Mouse (Mus musculus) lung, postnatal 0 days (tissue): ENCODE measurements around the gene Has3.

Source experiments
- CTCF ChIP-seq: IDR thresholded peaks from 2 replicates; pipeline ENCODE4 v1.5.1; 2016; ENCODE audit warnings: antibody characterized with exemption, mild to moderate bottlenecking
- EP300 ChIP-seq: IDR thresholded peaks from 2 replicates; pipeline ENCODE4 v1.6.1; 2016; ENCODE audit warnings: antibody characterized with exemption, mild to moderate bottlenecking, control low read depth

- TF ChIP-seq CTCF (no peak), EP300 (no peak)
Measured at GRCm38 (mm10) chr8:106870051-106870450, at the start of gene Has3.
